Mouse (Mus musculus) heart, adult 2 months (tissue): ENCODE measurements at regions not wholly inside any gene's neighbourhood (a gene's known extent, or its start where the extent isn't known, plus 50 kb on each side); places are given as distances from the start of the nearest gene placed in this dataset.

Source experiments
- CTCF ChIP-seq: fragments of 200-600 bp; IDR thresholded peaks from 2 replicates; pipeline ENCODE4 v1.8.1; 2022; ENCODE audit warnings: antibody characterized with exemption, mild to moderate bottlenecking, moderate library complexity
- EP300 ChIP-seq: fragments of 200-500 bp; IDR thresholded peaks from 2 replicates; pipeline ENCODE4 v1.6.1; 2011; ENCODE audit warnings: low read depth, low read length, control low read depth; ENCODE audit not compliant: insufficient read depth
- POLR2A ChIP-seq: fragments of 200-500 bp; IDR thresholded peaks from 2 replicates; pipeline ENCODE4 v1.6.1; 2011; ENCODE audit warnings: mild to moderate bottlenecking, low read depth, low read length, control low read depth; ENCODE audit not compliant: insufficient read depth

- TF ChIP-seq EP300 (no peak), CTCF (no peak), POLR2A (no peak)
These were observed 150.0 kb downstream of the Gm12689 start for GRCm38 (mm10) chr4:99445755-99446128.
